Mouse (Mus musculus) heart, postnatal 0 days (tissue): ENCODE results near the gene AL607142.1.

Experiments
- CTCF ChIP-seq: IDR thresholded peaks from 2 replicates; pipeline ENCODE4 v1.5.1; 2016; ENCODE audit warnings: antibody characterized with exemption, control low read depth, low read depth
- EP300 ChIP-seq: IDR thresholded peaks from 2 replicates; pipeline ENCODE4 v1.6.1; 2016; ENCODE audit warnings: antibody characterized with exemption, low read depth

DNA sequence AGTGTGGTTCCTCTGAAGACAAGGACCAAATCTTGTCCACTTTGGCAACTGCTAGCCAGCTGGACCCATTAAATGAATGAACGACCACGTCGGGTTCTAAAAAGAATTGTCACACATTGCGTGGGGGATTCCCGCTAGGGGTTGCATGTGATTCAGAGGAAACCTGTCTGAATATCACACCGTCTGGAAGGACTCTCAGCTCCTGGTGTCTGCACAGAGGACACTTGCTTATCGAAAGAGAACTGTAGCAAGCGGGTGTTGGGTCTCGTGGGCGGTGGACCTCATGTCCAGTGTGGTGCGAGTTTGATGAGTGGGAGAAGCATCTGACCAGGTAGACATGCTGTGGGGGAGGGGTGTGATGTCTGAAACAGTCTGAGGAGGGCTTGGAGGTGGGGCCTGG lies 2.0 kb upstream of the AL607142.1 start:
- no peak for TF ChIP-seq CTCF
- no peak for TF ChIP-seq EP300
